Mouse (Mus musculus): Measurements from ENCODE around the gene Wwc2. TPM values are rescaled to one million over a fixed set of nuclear protein-coding genes. Genes with fewer than 3 reads are reported as not detected.

Gene Wwc2
- polyA plus RNA-seq, 1 experiment from 2014 or later: 7.7 TPM

DNA sequence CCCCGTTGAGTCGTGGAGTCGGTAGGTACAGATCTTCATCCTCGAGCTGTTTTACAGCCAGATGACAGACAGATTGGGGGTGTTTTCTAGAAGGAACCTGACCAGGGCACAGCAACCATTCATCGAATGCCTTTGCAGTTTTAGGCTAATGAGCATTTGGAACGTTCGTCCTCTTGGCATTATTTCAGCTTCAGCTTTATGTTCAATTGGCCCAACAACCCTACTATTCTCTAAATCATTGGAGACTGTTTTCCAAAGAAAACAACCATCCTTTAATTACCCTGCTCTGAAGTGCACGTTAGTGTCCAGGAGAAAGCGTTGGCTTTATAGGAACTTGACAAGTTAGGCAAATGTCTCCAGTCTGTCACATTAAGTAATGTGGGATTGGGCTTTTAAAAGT is 54.3 kb downstream of the Wwc2 start:
- ATAC-seq (ENCODE audit: low FRiP score): no peak

DNA sequence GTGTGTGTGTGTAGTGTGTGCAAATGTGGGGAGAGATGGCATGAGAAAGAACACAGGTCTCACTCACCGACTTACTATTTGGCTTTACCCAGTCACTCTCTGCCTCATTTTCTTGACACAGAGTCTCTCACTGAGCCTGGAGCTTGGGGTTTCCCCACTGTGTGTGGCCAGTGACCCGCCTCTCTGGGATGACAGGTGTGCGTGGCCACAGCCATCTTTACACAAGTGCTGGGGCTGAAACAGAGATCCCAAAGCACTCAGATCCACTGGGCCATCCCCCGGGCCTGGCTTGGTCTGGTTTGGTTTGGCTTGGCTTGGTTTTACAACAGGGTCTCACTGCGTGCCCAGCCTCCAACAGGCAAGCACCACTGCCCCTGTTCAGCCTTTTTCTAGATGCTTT is 55.3 kb downstream of the Wwc2 start:
- no peak overlapping the region for H3K4me3 ChIP-seq (replicated peaks; ENCODE audit: low read length)
- H3K36me3 ChIP-seq (replicated peaks; ENCODE audit: control insufficient read depth, insufficient read depth): no peaks in the 10 kb centered on the region
- ATAC-seq (ENCODE audit: low FRiP score) (no peak), DNase-seq (ENCODE audit: low spot score) (no peak)
- H3K4me1 ChIP-seq (replicated peaks; ENCODE audit: control insufficient read depth, insufficient read depth, low read length): peaks cover 15% of the 10 kb centered on the region
- no peaks in the 10 kb centered on the region for H3K9me3 ChIP-seq (ENCODE audit: control insufficient read depth, low read length)
- no peaks in the 10 kb centered on the region for H3K27me3 ChIP-seq (ENCODE audit: control insufficient read depth, insufficient read depth, low read length)
- 93% methylated on average over 5 of the region's 5 CpGs for whole genome bisulfite sequencing
- H3K4me2 ChIP-seq (replicated peaks): no peak overlapping the region
- no peak overlapping the region for H3K9ac ChIP-seq
- no peak overlapping the region for H3K27ac ChIP-seq

More for the DNA sequence above, 54.3 kb downstream of the Wwc2 start:
- Histone ChIP-seq H3K4me2 (replicated peaks) (no peak overlapping the region), H3K9ac (no peak overlapping the region), H3K36me3 (replicated peaks; ENCODE audit: control insufficient read depth, insufficient read depth) (no peaks in the 10 kb centered on the region), H3K27me3 (ENCODE audit: control insufficient read depth, insufficient read depth, low read length) (no peaks in the 10 kb centered on the region), H3K4me3 (replicated peaks; ENCODE audit: low read length) (no peak overlapping the region), H3K4me1 (replicated peaks; ENCODE audit: control insufficient read depth, insufficient read depth, low read length) (peaks cover 21% of the 10 kb centered on the region), H3K27ac (no peak overlapping the region), H3K9me3 (ENCODE audit: control insufficient read depth, low read length) (no peaks in the 10 kb centered on the region)
- 60% methylated on average over 9 of the region's 9 CpGs for WGBS
- DNase-seq (ENCODE audit: low spot score): no peak

DNA sequence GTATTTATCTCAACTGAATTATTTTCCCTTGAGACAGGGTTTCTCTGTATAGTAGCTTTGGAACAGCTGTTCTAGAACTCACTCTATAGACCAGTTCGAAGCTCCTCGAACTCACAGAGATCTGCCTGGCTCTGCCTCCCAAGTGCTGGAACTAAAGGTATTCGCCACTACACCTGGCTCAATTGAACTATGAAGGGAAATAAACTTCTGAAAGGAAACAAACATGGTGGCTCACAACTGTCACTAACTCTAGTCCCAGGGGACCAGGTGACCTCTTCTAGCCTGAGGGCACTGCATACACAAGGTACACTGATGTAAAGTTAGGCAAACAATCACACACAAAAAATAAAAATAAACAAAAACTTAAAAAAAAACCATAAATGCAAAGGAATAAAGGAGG is 57.6 kb downstream of the Wwc2 start:
- Histone ChIP-seq H3K4me2 (replicated peaks) (no peak overlapping the region), H3K27ac (no peak overlapping the region), H3K9ac (no peak overlapping the region), H3K36me3 (replicated peaks; ENCODE audit: control insufficient read depth, insufficient read depth) (no peaks in the 10 kb centered on the region), H3K4me3 (replicated peaks; ENCODE audit: low read length) (no peak overlapping the region), H3K27me3 (ENCODE audit: control insufficient read depth, insufficient read depth, low read length) (no peaks in the 10 kb centered on the region), H3K4me1 (replicated peaks; ENCODE audit: control insufficient read depth, insufficient read depth, low read length) (peaks cover 15% of the 10 kb centered on the region), H3K9me3 (ENCODE audit: control insufficient read depth, low read length) (no peaks in the 10 kb centered on the region)
- ATAC-seq (ENCODE audit: low FRiP score) (no peak), DNase-seq (ENCODE audit: low spot score) (no peak)
- WGBS: 92% methylated on average over 3 of the region's 3 CpGs

DNA sequence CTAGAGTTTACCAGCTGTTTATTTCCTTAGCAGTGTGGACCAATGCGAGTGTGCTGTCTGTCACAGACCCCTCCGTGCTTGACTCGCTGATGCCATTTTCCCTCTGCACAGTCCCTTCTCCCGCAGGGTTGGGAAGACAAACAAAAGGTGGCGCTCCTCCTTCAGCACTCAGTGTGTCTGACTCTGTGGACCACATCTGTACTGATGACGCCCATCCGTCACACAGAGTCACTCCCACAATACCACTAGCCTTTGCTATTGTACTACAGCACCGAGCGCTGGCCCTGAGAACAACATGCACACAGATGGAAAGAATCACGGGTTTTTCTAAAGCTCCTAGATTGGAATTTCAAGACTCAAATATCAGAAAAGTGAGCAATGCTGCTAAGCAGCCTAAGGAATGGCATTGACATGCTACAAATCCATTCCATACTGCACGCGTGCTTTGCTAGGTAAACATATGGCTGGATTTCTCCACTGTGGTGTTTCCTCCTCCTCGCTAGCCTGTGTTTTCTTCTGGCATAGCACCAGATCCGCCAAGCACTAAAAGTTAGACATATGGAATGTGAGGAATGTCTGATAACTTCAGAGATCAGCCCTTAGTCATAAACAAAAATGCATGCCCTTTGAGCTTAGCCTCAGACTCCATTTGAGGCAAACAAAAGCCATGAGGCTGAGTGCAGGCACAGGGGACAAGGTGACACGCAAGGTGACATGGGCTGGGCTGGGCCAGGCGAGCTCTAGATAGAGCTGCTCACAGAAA is 58.5 kb downstream of the Wwc2 start:
- peak; percentile 36 for DNase-seq (ENCODE audit: low spot score)
- Histone ChIP-seq H3K4me1 (replicated peaks; ENCODE audit: control insufficient read depth, insufficient read depth, low read length) (peaks cover 15% of the 10 kb centered on the region), H3K9ac (peak overlapping the region; percentile 31), H3K27me3 (ENCODE audit: control insufficient read depth, insufficient read depth, low read length) (no peaks in the 10 kb centered on the region), H3K27ac (peak overlapping the region; percentile 41), H3K9me3 (ENCODE audit: control insufficient read depth, low read length) (no peaks in the 10 kb centered on the region), H3K4me3 (replicated peaks; ENCODE audit: low read length) (no peak overlapping the region), H3K4me2 (replicated peaks) (peak overlapping the region; percentile 42), H3K36me3 (replicated peaks; ENCODE audit: control insufficient read depth, insufficient read depth) (no peaks in the 10 kb centered on the region)
- ATAC-seq (ENCODE audit: low FRiP score): peak; percentile 73
- 27% methylated on average over 16 of the region's 16 CpGs for WGBS

DNA sequence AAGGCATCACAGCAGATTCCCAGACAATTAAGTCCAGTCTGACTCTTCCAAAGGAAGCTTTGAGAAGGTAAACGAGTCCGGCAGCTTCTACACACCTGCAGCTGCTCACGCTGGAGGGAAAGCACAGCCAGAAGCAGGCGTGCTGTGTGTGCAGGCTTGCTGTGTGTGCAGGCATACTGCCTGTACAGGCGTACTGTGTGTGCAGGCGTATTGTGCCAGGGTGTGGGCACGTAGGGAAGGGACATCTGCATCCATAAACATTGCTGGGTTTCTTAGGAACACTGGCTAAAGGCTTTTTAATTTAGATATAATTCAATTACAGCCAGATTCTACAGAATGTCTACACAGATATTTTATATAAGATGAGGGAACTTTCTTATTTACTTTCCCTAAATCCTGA is 59.4 kb downstream of the Wwc2 start:
- Histone ChIP-seq H3K9ac (no peak overlapping the region), H3K4me2 (replicated peaks) (no peak overlapping the region)

DNA sequence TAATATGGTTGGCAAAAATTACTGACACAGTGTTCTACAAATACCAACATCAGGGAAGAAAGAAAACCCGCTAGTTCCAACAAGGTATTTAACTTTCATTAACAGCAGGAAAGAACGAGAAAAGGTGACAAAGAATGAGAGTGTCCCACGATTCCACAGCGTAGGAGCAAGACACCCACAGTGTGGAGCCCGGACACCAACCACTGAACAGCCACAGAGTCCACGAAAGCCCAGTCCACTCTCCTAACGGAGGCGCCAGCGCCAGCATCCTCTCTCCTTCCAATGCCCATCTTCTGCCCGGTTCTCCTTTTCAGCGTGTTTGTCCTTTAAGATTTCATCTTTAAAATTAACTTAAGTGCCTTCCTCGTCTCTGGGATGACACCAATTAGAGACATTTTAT is 61.1 kb downstream of the Wwc2 start:
- Histone ChIP-seq H3K4me2 (replicated peaks) (no peak overlapping the region), H3K4me3 (replicated peaks; ENCODE audit: low read length) (no peak overlapping the region), H3K36me3 (replicated peaks; ENCODE audit: control insufficient read depth, insufficient read depth) (no peaks in the 10 kb centered on the region), H3K27ac (no peak overlapping the region), H3K9ac (no peak overlapping the region), H3K4me1 (replicated peaks; ENCODE audit: control insufficient read depth, insufficient read depth, low read length) (peaks cover 15% of the 10 kb centered on the region), H3K9me3 (ENCODE audit: control insufficient read depth, low read length) (no peaks in the 10 kb centered on the region), H3K27me3 (ENCODE audit: control insufficient read depth, insufficient read depth, low read length) (no peaks in the 10 kb centered on the region)
- DNase-seq (ENCODE audit: low spot score): no peak
- WGBS: 95% methylated on average over 12 of the region's 12 CpGs
- no peak for ATAC-seq (ENCODE audit: low FRiP score)

More for the DNA sequence above, 59.4 kb downstream of the Wwc2 start:
- no peaks in the 10 kb centered on the region for H3K27me3 ChIP-seq (ENCODE audit: control insufficient read depth, insufficient read depth, low read length)
- no peak overlapping the region for H3K27ac ChIP-seq
- peaks cover 15% of the 10 kb centered on the region for H3K4me1 ChIP-seq (replicated peaks; ENCODE audit: control insufficient read depth, insufficient read depth, low read length)
- no peak for ATAC-seq (ENCODE audit: low FRiP score)
- no peak for DNase-seq (ENCODE audit: low spot score)
- no peaks in the 10 kb centered on the region for H3K36me3 ChIP-seq (replicated peaks; ENCODE audit: control insufficient read depth, insufficient read depth)
- no peak overlapping the region for H3K4me3 ChIP-seq (replicated peaks; ENCODE audit: low read length)
- 79% methylated on average over 7 of the region's 7 CpGs for WGBS
- H3K9me3 ChIP-seq (ENCODE audit: control insufficient read depth, low read length): no peaks in the 10 kb centered on the region

DNA sequence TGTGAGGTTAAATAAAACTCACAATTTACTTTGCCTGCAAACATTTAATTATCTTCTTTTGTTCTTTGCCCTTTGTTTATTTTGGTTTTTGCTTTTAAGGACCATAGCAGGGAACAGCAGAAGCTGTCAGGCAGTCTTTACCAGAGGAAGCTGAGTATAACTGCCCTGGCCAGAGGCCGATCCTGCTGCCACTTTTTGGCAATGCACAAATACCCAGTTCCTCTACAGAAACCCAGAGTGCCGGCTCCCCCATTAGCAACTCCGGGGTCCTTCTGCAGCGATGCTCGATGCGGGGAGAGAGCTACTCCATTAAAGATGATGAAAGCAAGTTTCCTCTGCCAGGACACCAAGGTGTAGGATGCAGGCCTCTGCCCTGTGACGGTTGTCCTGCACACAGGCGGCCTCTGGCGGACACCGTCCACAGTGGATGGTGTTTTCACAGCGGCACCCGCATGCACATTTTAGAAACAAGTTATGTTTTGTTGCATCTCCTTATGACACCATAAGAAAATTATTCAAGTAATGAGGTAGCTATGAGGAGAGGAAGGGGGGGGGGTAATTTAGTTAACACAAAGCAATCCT is 62.0 kb downstream of the Wwc2 start:
- Histone ChIP-seq H3K4me2 (replicated peaks) (no peak overlapping the region), H3K9me3 (ENCODE audit: control insufficient read depth, low read length) (no peaks in the 10 kb centered on the region), H3K27ac (no peak overlapping the region), H3K4me3 (replicated peaks; ENCODE audit: low read length) (no peak overlapping the region), H3K27me3 (ENCODE audit: control insufficient read depth, insufficient read depth, low read length) (no peaks in the 10 kb centered on the region), H3K9ac (no peak overlapping the region), H3K36me3 (replicated peaks; ENCODE audit: control insufficient read depth, insufficient read depth) (no peaks in the 10 kb centered on the region), H3K4me1 (replicated peaks; ENCODE audit: control insufficient read depth, insufficient read depth, low read length) (peaks cover 11% of the 10 kb centered on the region)
- ATAC-seq (ENCODE audit: low FRiP score): no peak
- 90% methylated on average over 12 of the region's 12 CpGs for WGBS
- DNase-seq (ENCODE audit: low spot score): no peak

DNA sequence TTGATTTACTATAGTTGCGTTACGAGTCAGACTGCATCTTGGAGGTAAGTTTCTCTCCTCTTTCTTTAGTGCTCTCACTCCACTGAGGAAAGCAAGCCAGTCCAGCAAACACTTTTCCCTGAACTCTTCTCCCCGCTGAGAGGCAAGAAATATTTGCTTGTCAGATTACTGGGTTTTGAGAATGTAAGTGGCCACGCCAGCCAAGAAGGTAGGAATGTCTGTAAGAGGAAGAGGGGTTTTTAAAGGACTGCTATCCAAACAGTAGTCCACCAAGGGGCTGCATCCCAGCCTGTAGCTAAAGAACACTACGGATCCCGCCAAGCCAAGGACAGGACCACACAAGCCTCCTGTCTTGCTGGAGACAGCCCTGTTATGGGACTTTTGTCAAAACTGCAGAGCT is 65.8 kb downstream of the Wwc2 start:
- Histone ChIP-seq H3K9me3 (ENCODE audit: control insufficient read depth, low read length) (no peaks in the 10 kb centered on the region), H3K36me3 (replicated peaks; ENCODE audit: control insufficient read depth, insufficient read depth) (no peaks in the 10 kb centered on the region), H3K4me2 (replicated peaks) (no peak overlapping the region), H3K27me3 (ENCODE audit: control insufficient read depth, insufficient read depth, low read length) (no peaks in the 10 kb centered on the region), H3K4me3 (replicated peaks; ENCODE audit: low read length) (no peak overlapping the region), H3K27ac (no peak overlapping the region), H3K9ac (no peak overlapping the region), H3K4me1 (replicated peaks; ENCODE audit: control insufficient read depth, insufficient read depth, low read length) (no peaks in the 10 kb centered on the region)
- ATAC-seq (ENCODE audit: low FRiP score) (no peak), DNase-seq (ENCODE audit: low spot score) (no peak)
- WGBS: 81% methylated on average over 6 of the region's 6 CpGs

DNA sequence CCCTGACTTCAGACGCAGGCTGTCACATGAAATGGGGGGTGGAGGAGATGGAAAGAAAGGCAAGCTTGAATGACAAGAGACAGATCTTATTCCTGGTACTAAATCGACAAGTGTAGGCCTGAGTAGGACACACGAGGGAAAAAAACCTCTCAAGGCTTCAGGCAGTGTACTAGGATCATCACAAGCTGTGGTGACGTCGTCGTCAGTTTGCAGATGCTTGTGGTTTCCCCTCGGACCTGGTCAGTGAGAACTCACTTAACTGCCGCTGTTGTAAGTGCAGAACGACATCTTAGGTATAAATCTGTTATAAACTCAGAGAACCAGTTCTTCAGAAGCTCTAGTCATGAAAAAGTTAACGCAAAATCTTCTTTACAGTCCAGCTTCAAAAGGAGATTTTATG is 67.9 kb downstream of the Wwc2 start:
- H3K4me1 ChIP-seq (replicated peaks; ENCODE audit: control insufficient read depth, insufficient read depth, low read length): no peaks in the 10 kb centered on the region
- no peak overlapping the region for H3K27ac ChIP-seq
- H3K36me3 ChIP-seq (replicated peaks; ENCODE audit: control insufficient read depth, insufficient read depth): no peaks in the 10 kb centered on the region
- no peak for DNase-seq (ENCODE audit: low spot score)
- no peak overlapping the region for H3K4me2 ChIP-seq (replicated peaks)
- no peaks in the 10 kb centered on the region for H3K9me3 ChIP-seq (ENCODE audit: control insufficient read depth, low read length)
- H3K27me3 ChIP-seq (ENCODE audit: control insufficient read depth, insufficient read depth, low read length): no peaks in the 10 kb centered on the region
- 83% methylated on average over 10 of the region's 10 CpGs for WGBS
- H3K4me3 ChIP-seq (replicated peaks; ENCODE audit: low read length): no peak overlapping the region
- no peak for ATAC-seq (ENCODE audit: low FRiP score)
- no peak overlapping the region for H3K9ac ChIP-seq

All from hindbrain, embryonic 14.5 days (tissue).